Mouse (Mus musculus): ENCODE measurements around the gene Tnks2.
"Not testable (repeated sequence)": the region's sequence is repeated elsewhere in the genome, so short reads cannot be mapped to it uniquely, and the experiment has no call there.

Tnks2 gene

DNA sequence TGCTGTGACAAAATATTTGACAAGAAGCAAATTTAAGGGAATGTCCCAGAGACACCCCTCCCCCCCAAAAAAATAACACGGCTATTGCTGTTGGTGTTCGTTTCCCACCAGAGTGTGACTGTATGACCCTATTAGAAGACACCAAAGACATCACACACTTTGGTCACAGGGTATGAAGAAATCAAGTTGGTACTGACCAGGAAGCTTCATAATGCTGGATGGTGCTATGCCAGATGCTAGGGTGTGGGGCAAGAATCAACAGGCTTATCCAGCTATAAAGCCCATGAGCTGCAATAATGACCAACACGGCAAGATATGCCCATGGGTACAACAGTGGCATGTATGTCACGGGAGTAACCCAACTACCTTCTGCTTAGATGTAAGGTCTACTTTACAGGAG, 11.3 kb upstream of the Tnks2 start:
- no peak for DNase-seq (ENCODE audit: low read depth in 2 of 2, low spot score in 2 of 2)

DNA sequence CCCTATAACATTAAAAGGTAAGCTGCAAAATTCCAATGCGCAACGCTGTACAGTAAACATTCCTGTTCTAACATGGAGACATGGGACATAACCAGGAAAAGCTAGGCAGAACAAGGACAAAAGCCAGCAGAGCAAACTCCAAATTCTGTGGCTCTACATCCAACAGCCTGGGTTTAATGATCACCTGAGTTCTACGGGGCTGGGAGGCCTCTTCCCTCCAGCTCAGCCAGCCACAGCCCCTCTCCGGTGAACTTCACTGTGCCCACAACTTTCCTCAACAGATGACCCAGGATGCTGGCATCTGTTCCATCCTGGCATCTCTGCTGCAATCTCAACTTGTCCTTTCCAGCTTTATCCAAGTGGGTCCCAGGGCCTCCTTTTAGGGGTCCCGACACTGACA, 6.4 kb upstream of the Tnks2 start:
- DNase-seq (ENCODE audit: low read depth in 2 of 2, low spot score in 2 of 2), result no peak

DNA sequence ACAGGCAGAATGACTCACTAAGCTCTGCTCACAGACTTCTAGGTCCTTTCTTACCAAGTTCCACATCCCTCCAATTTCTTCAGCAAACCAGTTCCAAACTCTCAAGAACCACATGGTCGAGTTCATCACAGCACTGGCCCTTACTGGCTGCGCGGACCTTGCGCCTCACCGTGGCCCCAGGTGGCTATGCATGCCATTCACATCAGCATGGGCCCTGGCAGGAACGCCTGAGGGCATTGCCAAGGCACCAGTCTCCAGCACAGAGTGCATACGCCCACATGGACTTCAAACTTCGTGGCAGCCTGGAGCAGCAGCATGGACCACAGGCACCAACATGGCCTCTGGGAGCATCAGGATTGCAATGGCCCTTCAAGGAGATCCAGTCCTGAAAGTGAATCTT, 5.7 kb upstream of the Tnks2 start:
- no peak for DNase-seq (ENCODE audit: low read depth in 2 of 2, low spot score in 2 of 2)

DNA sequence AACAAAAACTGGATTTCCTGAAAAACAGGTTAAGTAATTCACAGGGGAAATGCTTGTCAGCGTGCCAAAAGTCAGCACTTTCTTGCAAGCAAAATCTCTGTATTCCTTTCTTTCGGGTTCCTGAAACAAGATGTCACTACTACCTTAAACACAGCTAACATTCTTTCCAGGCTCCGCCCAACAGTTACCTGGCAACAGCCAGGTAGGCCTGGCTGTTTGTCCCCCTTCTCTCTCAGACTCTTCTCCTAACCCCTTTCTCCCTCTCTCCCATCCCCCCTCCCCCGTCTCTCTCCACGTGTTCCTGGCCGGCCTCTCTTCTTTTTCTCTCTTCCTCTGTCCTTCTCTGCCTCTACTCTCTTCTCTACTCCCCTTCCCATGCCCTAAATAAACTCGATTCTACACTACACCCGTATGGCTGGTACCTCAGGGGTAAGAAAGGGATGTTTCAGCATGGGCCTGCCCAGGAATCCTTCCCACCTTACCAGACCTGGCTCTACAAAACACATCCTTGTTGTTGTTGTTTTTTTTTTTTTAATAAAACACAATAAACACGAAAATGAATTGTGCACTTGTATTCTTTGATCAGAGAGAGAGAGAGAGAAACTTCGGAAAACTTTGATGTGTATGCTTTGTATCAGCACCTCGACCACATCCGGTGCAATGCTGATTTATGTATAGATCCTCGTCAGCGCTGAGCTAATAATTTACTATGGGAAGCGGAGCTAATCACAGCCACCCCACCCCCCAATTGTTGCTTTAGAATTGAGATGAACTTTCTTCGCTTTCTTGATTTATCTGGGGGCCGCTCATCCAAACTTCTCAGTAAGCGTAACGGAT, 863 bp upstream of the Tnks2 start:
- peak; percentile 30 to 50 for DNase-seq (ENCODE audit: low read depth in 2 of 2, low spot score in 2 of 2)

DNA sequence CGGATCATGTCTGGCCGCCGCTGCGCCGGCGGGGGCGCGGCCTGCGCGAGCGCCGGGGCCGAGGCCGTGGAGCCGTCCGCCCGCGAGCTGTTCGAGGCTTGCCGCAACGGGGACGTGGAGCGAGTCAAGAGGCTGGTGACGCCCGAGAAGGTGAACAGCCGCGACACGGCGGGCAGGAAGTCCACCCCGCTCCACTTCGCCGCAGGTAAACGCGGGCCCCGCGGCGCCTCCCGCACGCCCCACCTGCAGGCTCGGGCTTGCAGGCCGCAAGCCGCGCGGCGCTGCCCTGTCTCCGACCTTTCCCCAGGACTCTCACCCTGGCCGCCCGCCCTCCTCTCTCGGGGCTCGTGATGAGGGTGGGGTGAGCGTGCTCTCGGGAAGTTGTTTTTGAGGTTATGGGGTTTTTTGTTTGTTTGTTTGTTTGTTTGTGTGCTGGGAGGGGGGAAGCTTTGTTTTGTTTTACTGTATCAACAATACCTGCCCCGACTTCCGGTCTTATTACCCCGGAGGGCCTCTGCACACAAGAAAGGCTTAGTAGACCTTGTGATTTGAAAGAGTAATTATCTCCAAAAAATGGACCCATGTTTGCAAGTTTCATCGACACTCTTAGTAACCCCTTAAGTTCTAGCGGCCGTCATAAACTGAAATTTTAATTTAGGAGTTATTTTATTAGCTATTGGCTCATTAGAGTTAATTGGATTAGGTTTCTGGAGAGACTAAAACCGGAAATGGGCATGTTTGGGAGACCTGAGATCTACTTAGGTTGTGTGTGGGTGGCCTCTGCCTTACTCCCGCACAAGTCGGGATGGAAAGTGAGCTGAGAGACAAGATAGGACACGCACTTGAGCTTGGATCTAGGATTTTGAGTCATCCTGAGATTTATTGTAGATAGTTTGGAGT, 750 bp downstream of the Tnks2 start:
- DNase-seq (ENCODE audit: low read depth in 2 of 2, low spot score in 2 of 2), result peak; percentile 60

DNA sequence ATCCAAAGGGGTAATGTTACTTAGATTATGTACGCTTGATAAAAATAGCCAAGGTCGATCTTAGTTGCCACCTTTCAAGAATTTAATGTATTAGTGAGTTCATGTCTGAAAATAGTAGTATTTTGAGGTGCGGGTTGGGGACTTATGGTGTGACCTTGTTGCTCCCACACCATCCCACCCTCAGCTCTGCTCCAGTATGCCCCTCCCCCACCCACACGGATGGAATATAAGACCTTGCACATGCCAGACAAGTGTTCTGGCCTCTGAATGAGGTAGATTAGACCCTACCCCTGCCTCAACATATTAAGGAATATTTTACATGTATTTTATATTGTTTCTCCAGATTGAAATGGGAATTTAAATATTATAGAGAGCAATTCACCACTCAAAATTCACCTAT, 2.0 kb downstream of the Tnks2 start:
- no peak for DNase-seq (ENCODE audit: low read depth in 2 of 2, low spot score in 2 of 2)

DNA sequence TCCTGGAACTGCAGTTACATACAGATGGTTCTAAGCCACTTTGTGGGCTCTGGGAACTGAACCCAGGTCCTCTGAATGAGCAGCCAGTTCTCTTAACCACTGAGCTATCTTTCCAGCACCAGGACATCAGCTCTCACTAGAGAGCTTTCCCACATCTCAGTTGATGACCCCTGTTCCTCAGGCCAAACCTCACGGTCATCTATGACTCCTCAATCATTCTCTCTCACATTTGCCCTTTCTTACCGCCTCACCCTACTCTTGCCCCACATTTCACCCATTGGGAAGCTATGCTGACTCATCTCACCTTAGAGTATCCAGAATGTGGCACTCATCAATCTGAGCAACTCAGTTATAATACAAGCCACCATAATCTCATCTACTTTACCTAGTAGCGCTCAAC, 6.3 kb downstream of the Tnks2 start:
- DNase-seq (ENCODE audit: low read depth in 2 of 2, low spot score in 2 of 2), result no peak

DNA sequence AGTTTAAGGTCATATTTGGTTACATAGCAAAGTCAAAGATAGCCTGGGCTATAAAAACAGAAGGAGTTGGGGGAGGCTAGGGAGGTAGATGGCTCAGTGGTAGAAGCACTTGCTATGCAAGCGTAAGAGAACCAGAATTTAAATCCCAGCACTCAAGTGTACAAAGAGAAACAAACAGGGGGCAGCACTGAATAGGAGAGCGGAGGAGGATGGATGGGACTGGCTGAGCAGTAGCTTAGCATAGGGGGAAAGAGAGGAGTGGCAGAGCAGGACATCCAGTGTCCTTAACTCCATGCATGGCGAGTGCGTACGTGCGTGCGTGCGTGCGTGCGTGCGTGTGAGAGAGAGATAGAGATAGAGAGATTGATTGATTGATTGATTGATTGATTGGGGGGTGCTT, 9.8 kb downstream of the Tnks2 start:
- no peak for DNase-seq (ENCODE audit: low read depth in 2 of 2, low spot score in 2 of 2)

DNA sequence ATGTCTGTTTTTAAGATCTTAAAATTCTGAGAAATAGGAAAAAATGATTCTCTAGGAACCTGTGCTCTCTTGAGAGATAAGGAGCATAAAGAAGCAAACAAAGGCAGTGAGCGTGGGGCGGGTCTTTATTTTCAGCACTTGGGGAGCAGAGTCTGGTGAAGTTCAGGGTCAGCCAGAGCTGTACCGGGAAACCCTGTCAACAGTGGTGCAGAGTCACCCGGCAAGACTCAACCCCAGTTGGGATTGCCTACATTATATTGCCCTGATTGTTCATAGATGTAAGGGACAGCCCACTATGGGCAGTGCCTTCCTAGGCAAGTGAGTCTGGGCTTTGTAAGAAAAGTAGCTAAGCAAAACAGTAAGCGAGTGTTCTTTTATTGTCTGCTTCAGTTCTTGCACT, 11.9 kb downstream of the Tnks2 start:
- no peak for DNase-seq (ENCODE audit: low read depth in 2 of 2, low spot score in 2 of 2)

DNA sequence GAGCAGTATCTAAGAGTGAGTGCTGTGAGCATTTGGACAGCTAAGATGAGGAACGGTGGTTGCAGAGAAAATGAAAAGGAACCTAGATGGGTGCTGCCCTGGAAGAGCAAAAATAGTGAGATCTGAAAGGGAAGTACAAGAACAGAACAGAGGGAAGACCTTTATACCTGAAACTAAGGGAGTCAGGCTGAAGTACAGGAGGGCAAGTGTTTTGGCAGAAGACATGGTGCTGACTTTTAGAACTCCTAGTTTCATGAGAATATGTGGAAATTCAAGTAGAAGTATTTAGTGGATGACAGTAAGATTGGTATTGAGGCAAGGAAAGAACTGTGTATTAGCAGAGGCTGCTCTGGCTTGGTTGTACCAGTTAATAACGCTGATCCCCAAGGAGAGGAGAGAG, 19.8 kb downstream of the Tnks2 start:
- DNase-seq (ENCODE audit: low read depth in 2 of 2, low spot score in 2 of 2), result no peak

DNA sequence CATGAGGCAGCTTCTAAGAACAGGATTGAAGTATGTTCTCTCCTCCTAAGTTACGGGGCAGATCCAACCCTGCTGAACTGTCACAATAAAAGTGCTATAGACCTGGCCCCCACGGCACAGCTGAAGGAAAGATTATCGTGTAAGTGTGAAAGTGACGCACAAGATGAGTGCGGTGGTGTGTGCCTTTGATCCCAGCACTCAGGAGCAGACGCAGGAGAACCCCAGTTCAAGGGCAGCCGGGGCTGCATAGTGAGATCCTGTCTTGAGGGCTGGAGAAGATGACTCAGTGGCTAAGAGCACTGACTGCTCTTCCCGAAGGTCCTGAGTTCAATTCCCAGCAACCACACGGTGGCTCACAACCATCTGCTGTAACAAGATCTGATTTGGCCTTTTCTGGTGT, 23.8 kb downstream of the Tnks2 start:
- no peak for DNase-seq (ENCODE audit: low read depth in 2 of 2, low spot score in 2 of 2)

DNA sequence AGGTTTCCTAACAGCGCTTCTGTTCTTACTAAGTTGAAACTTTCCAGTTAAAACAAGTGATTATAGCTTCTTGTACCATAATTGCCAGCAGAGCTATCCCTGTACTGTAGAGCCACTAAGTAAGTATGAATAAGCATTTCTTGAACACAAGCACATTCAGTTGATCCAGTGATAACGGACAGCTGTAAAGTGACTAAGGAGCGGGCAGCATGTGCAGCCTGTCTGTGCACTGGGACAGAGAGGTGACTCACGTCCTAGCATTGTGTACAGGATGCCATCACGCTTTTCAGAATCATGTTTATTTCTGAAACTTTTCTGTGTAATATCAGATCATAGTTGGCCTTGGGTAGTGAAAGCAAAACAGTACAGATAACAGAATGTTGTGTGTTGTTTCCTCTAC, 26.4 kb downstream of the Tnks2 start:
- no peak for DNase-seq (ENCODE audit: low read depth in 2 of 2, low spot score in 2 of 2)

DNA sequence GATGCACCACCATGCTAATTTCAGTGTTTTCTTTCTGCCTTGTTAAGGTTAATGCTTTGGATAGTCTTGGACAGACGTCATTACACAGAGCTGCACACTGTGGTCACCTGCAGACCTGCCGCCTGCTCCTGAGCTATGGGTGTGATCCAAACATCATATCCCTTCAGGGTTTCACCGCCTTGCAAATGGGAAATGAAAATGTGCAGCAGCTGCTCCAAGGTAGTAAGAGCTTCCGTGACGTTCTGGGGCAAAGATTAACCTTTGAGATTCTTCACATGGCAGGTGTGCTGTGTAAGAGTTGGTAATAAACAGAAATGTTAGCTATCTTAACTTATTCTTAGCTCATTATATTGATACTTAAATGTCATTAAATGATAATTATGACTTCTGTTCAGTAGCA, 31.9 kb downstream of the Tnks2 start:
- DNase-seq (ENCODE audit: low read depth in 2 of 2, low spot score in 2 of 2), result no peak

DNA sequence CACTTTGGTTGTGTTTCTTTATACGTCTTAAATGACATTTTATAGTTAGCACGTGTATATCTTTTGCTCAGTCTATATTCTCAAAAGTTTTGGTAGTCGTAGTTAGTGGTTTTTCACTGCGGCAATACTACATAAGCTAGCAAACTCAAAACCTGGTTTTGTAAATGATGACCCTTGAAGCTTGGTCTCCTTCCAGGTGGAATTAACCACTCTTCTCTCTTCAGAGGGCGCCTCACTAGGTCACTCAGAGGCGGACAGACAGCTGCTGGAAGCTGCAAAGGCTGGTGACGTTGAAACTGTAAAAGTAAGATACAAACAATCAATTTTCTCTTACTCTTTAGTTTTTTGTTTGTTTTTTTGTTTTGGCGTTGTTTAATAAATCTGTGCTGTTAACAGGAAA, 33.4 kb downstream of the Tnks2 start:
- no peak for DNase-seq (ENCODE audit: low read depth in 2 of 2, low spot score in 2 of 2)

DNA sequence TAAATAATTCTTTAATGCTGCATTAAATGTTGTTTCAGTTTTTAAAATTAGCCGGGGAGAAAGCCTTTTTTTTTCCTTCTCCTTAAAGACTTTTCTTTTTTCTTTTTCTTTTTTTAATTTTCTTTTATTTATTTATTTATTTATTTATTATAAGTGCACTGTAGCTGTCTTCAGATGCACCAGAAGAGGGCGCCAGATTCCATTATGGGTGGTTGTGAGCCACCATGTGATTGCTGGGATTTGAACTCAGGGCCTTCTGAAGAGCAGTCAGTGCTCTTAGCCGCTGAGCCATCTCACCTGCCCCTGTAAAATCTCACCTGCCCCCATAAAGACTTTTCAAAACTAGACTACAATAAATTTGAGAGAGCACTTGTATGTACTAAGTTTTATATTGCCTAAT, 34.6 kb downstream of the Tnks2 start:
- not testable (repeated sequence) for DNase-seq (ENCODE audit: low read depth in 2 of 2, low spot score in 2 of 2)

DNA sequence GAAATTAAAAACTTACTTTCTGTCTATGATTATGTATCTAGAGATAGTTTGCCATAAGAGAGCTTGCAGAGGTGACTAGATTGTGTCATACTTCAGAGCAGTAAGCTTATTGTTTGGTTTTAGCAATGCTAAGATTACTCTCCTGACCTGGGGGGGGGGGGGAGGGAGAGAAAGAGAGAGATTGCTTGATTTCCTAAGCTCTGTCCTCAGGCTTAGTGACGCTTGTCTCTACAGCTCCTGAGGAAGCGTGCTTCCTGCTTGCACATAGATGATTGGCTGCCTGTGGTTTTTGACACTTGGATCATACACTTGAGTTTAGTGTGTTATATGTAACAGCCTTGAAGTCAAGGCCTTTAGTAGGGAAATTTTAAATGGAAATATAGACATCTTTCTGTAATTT, 40.6 kb downstream of the Tnks2 start:
- DNase-seq (ENCODE audit: low read depth in 2 of 2, low spot score in 2 of 2), result no peak

DNA sequence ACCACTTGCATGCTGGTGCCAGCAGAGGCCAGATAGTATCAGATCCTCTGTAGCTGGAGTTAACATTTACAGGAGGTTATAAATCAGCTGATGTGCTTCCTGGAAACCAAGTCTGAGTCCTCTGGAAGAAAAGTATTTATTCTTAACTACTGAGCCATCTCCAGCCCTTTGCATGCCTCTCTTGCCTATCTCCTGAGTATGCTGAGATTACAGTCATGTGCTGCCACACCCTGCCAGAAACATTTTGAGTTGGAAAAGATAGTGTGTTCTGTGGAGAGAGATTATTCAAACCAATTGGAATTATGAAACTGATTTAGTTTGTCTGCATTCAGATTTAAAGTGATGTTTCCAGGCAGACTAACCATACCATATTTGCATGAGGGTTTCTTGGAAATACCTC, 43.3 kb downstream of the Tnks2 start:
- DNase-seq (ENCODE audit: low read depth in 2 of 2, low spot score in 2 of 2), result no peak

DNA sequence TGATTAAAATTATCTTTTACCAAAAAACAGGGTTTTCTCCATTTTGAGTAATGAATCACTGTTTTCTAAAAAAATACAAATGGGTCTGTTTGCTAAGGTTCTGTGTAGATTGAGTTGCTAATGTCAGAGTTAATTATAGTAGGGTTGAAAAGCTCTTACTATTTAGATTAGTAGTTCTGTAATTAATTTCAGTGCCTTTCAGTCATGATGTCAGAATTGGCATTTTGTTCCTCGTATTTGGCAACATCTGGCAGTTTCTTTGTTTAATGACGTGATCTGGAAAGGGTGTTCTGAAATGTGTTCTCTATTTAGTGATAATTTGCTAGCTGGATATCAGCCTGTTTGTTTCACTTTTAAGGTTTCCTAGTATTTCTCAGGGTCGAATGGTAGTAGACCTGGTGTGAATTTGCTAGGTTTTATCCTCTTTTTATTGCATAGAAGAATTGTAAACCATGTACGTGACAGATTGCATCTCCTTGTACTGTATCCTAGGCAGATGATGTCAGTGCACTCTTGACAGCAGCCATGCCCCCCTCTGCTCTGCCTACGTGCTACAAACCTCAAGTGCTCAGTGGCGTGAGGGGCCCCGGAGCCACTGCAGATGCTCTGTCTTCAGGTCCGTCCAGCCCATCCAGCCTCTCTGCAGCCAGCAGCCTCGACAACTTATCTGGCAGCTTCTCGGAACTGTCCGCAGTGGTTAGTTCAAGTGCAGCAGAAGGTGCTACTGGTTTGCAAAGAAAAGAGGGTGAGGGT, 44.9 kb downstream of the Tnks2 start:
- no peak for DNase-seq (ENCODE audit: low read depth in 2 of 2, low spot score in 2 of 2)

DNA sequence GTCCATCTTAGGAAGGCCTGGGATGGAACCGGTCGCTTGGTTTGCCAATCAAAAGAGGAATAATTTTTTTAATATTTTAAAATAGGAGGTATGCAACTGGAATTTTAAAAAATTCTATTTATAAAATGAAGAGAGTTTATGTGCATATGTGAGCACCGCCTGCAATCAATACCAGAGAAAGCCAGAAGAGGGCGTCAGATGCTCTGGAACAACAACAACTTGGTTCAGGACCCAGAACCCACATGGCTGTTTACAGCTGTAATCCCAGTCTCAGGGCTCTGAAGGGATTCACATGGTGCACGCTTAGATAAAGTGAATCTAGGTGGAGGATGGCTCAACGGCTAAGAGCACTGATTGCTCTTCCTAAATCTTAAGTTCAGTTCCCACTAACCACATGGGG, 49.1 kb downstream of the Tnks2 start:
- peak in 1 of 2 experiments; percentile 25 for DNase-seq (ENCODE audit: low read depth in 2 of 2, low spot score in 2 of 2)

DNA sequence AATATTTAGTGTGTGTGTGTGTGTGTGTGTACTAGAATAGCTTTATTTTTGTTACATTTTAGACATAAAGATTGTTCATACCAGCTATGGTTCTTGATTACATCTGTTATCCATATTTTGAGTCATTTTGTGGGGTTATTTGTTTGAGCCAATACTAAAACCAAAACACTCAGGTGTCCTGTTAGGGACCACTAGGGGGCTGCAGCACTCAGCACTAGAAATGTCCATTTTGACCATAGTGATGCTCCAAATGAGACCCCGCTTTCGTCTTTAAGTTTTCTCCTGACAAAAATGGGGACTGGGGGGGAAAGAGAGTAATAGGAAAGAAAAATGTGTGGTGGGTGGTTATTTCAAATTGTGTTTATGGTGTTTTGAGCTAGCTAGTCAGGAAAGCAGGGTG, 52.3 kb downstream of the Tnks2 start:
- no peak for DNase-seq (ENCODE audit: low read depth in 2 of 2, low spot score in 2 of 2)

DNA sequence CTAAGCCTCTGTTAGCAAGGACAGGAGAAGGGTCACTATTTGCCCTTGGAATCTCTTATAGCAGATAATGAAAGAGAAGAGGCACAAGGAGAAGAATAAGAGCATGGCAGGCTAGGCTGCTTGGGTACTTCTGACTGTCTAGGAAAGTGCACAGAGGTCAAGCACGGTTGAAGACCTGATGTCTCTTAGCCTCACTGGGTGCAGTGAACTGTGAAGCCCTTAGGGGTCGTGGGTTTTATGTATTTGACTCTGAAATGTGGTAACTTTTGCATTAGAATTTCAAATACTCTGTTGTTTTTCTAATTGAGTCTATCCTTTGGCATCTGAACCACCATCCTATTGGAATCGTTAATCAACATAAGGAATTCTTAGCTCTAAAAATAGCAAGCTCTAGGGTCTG, 53.7 kb downstream of the Tnks2 start:
- no peak for DNase-seq (ENCODE audit: low read depth in 2 of 2, low spot score in 2 of 2)

DNA sequence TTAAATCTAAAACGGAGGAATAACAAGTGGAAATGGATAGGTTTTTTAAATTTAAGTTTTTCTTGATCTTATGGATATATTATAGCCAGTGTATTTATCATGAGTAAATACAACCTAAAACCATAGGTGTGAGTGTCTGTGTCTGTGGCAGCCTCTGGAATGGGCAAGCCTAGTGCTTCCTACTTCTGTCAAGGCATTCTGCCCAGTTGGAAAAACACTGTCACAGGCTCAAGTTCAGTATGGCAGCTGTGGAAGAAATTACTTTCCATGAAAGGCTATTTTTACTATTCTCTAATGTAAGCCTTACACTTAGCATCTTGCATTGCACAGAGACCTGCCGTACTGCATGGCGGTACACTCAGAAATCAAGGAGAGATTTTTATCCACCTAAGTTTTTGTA, 57.7 kb downstream of the Tnks2 start:
- DNase-seq (ENCODE audit: low read depth in 2 of 2, low spot score in 2 of 2), result no peak

Data from CD8-positive naive resting alpha-beta T cell, adult 2 months (primary cell).